Mouse (Mus musculus) ovary, postnatal 14 days (tissue): ENCODE results near the gene Snd1.

Experiments
- DNase-seq: peaks from one replicate; pipeline ENCODE4 v3.0.0; 2022; ENCODE audit warnings: low spot score

Gene Snd1

DNA sequence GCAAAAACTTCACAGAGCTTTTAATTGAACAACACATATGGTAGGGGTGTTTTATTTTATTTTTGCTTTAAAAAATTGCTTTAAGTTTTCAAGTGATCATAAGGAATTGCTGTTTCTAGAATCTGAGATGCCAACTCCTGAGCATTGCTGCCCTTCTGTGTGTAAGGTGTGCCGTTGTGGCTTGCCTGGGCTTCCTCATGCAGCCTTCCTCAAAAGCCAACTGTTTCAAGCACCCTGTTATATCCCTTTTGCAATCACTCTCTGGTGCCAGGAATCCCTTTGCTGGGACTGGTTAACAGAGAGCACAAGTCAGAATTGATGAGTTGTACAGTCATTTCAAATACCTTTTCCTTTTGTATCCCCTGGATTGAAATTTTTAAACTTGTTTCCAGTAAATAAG, 120.3 kb downstream of the Snd1 start:
- DNase-seq, result no peak

DNA sequence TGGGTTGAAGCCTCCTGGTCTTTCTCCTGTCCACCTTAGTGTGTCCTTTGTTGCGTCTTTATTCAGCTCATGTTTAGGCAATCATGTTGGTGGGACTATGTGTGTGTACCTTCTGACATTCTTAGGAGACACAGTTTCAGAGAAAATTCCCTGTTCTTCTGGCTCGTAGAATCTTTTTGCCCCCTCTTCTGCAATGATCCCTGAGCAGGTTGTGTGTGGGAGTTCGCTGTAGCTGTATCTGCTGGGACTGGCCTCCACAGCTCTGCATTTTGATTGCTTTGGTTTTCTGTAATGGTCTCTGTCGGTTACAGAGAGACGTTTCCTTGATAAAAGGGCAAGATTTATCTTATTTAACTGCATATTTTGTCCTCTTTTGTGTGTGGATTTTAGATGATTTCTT, 122.3 kb downstream of the Snd1 start:
- DNase-seq, result no peak

DNA sequence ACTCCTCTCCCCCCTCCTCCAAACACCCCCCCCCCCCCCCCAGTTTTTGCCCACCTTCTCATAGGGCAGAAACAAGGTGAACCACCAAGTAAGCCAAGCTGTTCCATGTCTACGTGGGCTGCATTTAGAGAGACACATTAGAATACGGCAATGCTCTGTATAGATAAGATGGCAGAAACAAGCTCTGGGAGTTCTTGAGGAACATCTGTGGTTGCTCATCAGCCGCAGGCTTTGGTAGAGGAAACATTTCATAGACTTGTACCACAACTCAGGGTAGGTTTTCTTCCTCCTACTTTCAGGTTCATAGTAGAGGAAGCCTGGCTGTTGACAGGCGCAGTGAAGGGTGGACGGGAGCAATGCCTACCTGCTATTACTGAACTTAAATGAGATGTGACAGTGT, 124.2 kb downstream of the Snd1 start:
- no peak for DNase-seq

DNA sequence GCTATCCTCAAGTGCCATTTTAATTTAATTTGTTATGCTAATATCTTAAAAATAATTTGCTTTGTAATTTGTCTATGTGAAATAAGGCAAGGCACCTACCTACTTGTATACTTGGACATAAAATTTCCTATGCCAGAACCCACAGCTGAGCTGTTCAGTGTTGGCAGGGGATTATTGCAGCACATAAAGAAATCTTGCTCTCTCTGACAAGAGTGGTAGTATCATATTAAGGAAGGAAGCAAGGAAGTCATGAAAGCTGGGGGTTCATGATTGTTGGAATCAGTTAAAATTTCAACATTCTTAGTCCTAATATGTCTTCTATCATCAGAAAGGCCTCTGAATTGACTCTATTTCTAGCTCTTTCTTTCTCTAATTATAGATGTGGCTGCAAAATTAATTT, 125.5 kb downstream of the Snd1 start:
- DNase-seq, result no peak

DNA sequence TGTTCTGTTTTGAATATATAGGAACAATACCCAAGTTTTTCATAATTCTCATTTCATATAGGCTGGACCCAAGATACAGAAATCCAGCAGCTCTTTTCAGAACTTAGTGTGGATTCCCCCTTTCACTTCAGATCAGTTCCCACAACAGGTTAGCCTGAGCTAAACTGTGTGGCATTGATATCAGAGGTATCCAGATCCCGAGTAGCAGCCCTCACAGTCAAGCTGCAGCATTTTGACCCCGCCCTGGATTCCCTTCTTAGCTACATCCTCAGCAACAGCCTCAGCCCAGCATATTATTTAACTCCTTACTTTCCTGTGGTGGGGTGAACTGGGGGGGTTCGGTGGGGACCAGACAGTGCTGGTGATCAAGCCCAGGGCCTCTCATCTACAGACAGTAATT, 128.5 kb downstream of the Snd1 start:
- no peak for DNase-seq

DNA sequence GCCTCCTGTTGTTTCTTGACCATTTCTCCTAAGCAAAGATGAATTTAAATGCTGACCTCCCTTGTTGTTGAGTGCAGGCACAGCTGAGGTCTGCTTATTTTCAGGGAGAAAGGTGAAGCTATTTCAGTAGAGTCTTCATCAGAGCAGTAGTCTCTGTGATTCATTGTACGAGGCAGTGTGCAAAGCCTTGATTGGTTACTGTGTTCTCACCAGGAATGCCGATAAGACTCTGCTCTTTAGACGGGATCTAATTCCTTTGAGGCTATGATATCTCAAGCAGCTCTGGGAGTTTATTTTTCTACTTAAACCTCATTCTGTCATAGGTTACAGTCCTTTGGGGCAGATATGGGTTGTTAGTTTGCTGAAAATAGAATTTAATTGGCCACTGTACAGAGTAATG, 128.9 kb downstream of the Snd1 start:
- no peak for DNase-seq

DNA sequence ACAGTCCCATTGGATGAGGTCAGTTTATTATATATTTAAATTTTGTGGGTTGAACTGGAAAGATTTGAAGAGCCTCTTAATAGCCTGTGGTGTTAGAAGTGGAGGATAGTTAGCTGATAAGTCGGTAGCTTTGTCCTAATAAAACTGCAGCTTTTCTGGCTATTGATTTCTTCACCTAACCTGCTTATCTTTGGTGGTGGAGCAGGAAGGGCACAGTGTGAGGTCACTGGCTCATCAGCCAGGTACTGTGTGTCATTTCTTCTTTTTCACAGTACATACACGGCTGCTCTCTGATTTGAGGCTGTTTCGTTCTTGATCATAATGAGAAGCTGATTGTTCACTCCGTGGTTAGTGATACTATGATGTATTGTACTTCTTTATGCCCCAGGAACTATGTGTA, 134.4 kb downstream of the Snd1 start:
- DNase-seq, result no peak

DNA sequence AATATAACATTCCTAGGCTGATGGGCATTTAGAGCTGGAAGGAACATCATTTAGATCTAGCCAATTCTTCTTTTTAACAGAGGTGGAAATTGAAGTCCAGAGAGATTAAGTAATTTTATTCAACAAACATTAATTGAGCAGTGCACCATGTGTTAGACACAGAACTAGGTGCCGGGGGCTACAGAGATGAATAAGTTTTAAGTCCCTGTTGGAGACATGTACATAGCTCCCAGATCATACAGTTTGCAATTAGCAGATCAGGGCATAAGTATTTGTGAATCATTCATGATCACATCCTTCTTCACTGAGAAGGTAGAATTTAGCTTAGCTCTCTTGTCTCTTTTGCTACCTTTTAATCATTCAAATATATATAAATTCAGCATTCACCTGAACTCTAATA, 135.2 kb downstream of the Snd1 start:
- no peak for DNase-seq

DNA sequence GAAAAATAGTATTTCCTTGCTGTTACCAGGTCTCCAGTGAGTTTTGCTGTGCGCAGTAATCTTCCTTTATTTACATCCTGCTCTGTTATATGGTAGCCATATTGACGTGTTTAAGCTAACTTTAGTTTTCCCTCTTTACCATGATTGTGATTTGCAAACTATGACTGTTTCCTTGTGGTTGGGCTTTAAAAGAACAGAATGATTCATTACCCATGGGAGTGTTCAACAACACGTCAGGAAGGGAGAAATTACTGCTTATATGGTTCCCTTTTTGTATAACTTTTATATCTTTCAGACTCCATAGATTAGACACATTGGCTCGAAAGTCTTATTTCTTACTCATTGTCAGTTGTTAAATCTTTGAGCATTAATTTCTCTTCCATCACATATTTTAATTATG, 138.5 kb downstream of the Snd1 start:
- DNase-seq, result no peak

DNA sequence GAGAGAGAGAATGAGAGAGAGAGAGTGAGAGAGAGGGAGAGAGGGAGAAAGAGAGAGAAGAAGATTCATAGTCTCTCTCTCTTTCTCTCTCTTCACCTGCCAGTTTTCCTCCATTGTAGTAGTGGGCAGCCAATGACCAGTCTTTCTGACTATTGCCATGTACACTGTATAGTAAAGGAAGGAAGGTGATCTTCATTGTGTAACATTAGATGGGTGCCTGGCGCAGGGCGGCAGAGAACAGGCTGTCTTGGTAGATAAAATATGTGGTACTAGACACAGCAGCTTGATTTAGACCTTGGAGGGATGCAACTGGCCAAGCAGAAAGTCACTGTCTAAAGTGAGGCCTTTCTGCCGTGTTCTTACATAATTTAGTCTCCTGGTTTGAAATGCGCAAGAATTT, 139.9 kb downstream of the Snd1 start:
- DNase-seq, result no peak

DNA sequence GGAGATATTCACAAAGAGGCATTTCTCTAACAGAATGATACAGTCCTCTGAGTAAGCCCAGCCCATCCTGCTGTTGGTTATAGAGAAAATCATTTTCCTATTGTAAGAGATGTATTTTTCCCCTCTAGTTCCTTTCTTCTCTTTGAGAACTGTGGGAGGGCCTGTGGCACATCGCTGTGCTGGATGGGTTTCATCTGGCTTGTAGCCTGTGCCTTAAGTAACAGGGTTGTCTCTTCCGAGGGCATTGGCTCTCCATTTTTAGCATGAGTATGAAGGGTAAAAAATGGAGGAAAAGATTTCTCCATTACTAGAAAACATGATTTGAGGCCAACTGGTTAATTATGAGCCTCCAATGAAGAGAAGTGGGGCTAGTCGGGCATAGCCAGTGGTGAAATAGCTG, 140.5 kb downstream of the Snd1 start:
- DNase-seq, result no peak

DNA sequence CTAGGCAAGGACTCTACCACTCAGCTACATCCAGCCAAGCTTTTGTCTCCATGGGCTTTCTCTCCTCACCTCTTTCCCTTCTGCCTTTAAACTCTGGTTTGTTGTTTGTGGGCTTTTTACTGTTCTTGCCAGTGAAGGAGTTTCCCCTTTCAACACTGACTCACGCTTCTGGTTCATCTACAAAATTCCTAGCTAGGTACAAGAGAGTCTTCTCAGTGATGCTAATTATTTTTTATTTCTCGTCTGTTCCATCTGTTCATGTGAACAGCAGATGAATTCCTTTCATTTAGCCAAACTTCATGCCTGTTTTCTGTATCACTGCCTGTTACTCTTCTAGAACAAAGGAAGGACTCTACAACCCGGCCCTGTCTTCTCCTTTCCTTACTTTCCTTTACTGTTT, 141.0 kb downstream of the Snd1 start:
- DNase-seq, result no peak

DNA sequence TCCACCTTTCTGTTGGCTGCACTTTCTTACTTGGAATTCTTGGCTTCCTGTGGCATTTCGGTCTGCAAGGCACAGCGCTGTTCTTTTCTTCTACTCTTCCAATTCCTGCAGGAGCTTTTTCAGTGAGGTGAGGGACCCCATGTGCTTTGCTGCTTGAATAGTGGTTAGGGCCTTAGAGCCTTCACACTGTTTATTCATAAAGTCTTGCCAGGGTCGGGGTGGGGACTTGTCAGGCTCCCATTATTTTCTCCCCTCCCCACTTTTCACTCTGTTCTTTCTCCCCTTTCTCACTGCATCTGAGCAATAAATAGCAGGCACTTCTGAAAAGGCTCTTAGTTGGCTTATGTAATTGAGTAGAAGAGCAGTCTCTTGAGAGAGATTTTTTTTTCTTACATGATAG, 143.4 kb downstream of the Snd1 start:
- no peak for DNase-seq

DNA sequence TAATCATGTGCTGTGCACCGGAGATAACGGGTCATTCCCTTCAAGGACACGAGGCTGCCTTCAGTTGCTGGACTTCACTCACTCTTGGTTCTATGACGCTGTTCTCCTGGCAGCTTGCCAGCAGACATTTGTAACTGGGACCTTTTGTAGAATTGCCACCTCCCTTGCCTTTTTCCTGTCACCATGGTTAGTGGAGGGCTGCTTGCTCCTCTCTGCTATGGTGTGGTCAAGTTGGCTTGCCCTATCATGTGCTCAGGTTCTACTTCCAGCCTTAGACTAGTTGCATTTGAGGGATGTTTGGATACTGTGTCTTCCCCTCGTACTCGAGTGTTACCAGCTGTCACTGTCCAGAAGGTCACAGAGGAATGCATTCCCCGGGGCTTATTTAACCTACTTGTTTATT, 143.8 kb downstream of the Snd1 start:
- DNase-seq, result peak; percentile 13

DNA sequence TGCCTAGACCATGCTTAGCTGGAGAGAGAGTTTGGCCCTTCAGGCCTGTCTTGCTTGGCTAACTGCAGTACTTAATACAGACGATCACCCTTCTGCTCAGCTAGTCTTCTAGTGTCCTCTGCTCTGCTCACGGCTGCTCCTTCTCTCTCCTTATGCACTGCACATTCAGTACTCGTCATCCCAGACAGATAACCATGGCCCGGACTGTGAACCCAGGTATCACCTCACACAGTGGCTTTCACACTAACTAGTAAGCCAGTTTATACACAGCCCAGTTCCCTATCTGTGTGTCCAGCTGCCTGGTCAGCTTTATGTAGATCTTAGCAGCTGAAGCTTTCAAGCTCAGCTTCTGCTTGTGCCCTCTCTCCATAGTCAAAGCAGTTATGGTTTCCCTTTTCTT, 146.5 kb downstream of the Snd1 start:
- no peak for DNase-seq

DNA sequence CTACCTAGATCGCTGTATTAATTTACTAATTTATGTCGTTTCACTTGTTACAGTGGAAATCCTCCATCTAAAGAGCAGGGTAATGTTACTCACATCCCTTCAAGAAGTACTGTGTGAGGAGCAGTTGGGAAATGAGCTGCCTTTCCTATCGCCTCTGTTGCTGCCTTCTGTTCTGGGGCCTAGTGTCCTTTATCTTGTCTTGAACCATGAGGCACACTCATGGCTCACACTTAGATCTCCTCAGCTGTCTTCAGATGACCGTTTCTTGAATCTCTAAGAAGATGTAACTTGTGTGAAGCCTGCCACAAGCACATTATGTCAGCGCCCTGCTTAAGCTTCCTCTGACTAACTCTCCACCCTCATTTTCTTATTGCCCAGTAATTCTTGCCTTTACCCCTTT, 147.0 kb downstream of the Snd1 start:
- no peak for DNase-seq

DNA sequence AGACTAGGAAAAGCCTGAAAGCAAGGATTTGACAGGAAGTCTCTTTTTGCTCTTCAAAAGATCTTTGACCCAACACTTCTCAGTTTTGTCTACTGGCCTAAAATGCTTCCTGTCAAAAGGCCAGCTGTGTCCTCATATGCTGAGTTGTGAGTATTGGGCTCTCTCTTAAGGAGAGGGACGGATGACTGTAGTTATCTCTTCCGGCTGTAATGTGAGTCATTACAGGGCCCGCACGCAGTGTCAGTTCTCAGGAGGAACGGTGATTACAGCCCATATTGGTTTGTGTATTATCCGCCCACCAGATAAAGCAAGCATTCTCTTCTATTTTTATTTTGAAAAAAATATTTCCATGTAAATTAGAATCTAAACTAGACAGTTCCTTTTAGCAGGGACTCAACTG, 147.6 kb downstream of the Snd1 start:
- DNase-seq, result no peak

DNA sequence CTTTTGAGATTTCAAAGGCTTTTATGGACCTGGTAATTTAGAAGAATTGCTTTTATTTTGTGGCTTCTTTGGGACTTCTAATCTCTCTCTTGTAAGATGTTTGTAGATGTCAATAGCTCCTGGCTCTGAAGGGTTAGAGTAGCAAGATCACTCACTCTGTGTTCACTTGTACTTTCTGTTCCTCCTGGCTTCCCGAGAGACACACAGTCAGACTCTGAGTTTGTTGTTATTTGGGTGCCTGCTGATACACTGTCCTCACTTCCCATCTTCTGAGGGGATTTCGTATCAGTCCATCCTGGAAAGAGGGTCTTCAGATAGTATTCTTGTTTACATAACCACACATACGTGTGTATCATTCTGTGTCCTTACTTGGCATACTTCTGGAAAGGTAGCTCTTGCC, 148.0 kb downstream of the Snd1 start:
- DNase-seq, result no peak

DNA sequence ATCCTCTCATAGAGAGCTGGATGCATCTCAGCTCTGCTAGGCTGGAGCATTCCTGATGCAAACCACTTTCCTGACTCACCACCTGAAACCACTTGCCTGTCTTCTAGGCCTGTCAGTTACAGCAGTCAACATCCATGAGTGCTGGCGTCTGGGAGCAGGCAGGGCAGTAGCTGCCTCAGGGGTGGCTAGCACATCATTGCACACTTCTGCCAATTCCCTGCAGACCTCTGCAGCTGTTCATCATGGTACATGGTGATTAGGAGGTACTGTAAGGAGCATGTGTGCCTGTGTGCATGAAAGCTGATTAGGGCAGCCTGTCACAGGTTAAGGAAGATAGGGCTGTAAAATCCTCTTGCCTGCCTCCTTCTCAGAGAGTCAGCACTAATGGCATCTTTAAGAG, 153.5 kb downstream of the Snd1 start:
- DNase-seq, result no peak

DNA sequence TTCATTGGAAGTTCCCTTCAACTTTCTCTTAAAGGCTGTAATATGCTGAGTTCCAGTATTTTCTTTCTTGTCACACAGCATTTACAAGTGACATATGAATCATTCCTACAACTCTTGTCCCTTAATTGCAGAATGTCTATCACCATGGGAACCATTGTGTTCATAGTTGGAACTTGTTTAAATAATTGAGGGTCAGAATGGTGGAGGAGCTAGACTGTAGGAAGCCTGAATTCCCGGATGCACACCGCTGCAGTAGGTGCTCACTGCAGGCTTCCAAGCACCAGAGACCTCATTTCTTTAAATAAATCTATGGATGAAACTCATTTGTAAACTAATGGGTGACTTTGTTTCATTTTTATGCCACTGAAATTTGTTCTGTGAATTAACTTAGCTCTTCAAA, 154.9 kb downstream of the Snd1 start:
- no peak for DNase-seq

DNA sequence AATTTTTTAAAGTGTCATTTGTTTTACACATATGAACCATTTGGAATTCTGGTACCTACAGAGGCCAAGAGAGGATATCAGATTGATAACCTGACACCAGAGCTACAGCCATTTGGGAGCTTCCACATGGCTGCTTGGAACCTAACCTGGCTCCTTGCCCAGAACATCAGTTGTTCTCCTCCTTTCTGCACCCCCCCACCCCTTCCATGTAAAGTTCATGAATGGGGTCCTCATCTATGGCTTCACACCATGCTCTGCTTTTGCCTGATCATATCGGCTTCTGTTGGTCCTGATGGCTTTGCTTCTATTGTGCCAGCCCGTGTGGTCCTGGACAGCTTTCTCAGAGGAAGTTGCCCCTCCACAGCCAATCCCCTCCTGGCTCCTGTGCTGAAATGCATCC, 156.0 kb downstream of the Snd1 start:
- no peak for DNase-seq

DNA sequence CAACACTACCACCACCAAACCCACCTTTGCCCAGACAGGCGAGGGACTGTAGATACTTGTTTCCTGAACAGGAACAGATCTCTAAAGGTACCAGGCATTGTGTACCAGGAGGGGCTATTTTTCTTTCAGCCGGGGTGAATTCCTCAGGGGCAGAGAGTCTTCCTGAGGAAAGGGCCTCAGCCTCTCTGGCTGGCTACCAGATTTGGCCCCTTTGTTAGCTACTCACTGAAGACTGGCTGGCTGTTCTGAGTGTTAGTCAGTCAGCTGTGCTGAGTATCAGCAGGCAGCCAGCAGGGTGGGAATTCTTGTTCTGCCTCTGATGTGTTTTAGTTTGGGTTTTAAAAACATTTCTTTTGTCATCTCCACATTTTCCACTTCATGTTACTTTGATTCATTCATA, 158.2 kb downstream of the Snd1 start:
- no peak for DNase-seq

DNA sequence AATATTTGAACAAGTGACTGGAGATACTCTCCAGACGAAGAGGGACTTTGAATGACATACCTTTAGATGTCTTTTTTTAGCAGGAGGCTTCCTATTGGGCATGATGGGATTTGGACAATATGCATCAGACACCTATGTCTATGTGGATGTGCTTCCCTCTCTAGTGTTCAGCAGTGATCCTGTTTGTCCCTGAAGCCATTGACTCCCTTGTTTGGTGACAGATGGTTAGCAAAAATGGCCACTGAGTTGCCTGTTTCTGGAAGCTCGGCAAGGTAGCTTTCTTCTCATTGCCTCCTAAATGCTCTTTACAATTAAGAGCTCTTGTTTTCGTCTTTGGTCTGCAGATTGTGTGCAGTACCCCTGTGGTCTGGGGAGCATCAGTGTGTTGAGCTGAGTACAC, 158.7 kb downstream of the Snd1 start:
- no peak for DNase-seq

DNA sequence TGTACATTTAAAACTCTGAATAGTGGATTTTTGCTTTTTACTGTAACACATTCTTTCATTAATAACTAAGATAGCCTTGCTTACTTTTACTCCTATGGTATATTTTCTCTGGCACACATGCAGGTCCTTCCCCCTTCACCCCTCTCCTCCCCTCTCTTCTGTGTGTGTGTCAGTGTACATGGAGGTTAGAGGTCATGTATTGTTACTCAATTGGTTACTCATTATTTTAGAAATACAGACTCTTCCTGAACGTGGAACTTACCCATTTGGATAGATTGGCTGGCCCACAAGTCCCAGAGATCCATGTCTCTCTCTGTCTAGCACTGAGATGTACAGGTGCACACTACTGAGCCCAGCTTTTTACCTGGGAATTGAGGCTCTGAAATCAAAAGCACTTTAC, 160.2 kb downstream of the Snd1 start:
- no peak for DNase-seq

DNA sequence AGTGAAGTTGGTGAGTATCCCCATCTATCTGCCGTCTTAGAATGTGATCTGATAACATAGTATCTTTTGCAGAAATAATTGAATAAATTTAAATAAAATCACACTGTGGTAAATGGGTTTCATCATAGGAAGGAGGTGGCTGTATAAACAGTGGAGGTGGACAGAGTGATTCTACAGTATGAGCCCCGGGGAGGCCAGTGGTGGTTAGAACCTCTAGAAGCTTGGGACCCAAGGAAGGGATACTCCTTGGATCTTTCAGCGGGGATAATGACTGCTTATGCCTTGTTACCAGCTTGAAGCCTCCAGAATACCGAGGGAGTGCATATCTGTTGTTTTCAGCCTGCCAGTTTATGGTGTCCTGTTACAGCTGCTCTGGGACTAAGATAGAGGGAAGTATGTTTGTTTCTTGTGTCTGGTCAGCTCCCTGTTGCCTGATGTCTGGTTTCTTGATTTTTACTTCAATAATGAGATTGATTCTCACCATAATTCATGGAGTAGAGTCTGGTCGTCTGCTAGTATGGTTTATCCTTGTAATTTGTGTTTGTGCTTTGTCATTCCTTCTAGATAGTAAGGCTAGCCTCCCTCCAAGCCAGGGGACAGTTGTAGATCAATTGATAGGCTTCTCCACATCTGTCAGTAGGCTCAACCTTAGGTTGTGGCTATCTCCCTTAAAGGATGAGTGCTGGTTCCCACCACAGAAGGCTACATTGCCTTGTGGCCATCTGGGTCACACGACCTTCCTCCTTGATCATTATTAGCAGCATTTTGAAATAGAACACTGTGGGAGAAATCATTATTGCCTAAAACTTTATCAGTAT, 160.8 kb downstream of the Snd1 start:
- DNase-seq, result no peak
